Mouse (Mus musculus) limb, embryonic 14.5 days (tissue): ENCODE data around the gene Gmeb2. TPM values are rescaled to one million over a fixed set of nuclear protein-coding genes. Genes with fewer than 3 reads are reported as not detected.

ENCODE experiments used
- ATAC-seq: fragments of 200-750 bp; cut with Nextera tagmentation; 2 replicates; pipeline ENCODE4 v1.8.0; 2017; ENCODE audit warnings: low read depth, moderate number of reproducible peaks, moderate TSS enrichment; ENCODE audit not compliant: low FRiP score
- DNase-seq: peaks from one replicate; pipeline ENCODE4 v3.0.0-alpha.2; 2015; ENCODE audit warnings: low spot score
- H3K27ac ChIP-seq: fragments of 300-500 bp; sonication (generic); replicated peaks from 2 replicates; pipeline ENCODE4 v1.5.1; 2014; ENCODE audit warnings: low read depth, mild to moderate bottlenecking, low read length, moderate library complexity, mixed read lengths
- H3K27me3 ChIP-seq: fragments of 300-500 bp; sonication (generic); 2 replicates; pipeline ENCODE4 v1.6.1; 2014; ENCODE audit warnings: low read length, mixed read lengths; ENCODE audit not compliant: control insufficient read depth, insufficient read depth
- H3K36me3 ChIP-seq: fragments of 300-500 bp; sonication (generic); 2 replicates; pipeline ENCODE4 v1.6.1; 2014; ENCODE audit warnings: mild to moderate bottlenecking, low read length, moderate library complexity, mixed read lengths; ENCODE audit not compliant: control insufficient read depth, insufficient read depth
- H3K4me1 ChIP-seq: fragments of 300-500 bp; sonication (generic); 2 replicates; pipeline ENCODE4 v1.6.1; 2014; ENCODE audit warnings: antibody characterized with exemption, low read length, mixed read lengths; ENCODE audit not compliant: control insufficient read depth, insufficient read depth
- H3K4me2 ChIP-seq: fragments of 300-500 bp; sonication (generic); replicated peaks from 2 replicates; pipeline ENCODE4 v1.6.1; 2014; ENCODE audit warnings: low read depth, mild to moderate bottlenecking, low read length, moderate library complexity; ENCODE audit not compliant: severe bottlenecking
- H3K4me3 ChIP-seq: fragments of 300-500 bp; sonication (generic); replicated peaks from 2 replicates; pipeline ENCODE4 v1.5.1; 2014; ENCODE audit warnings: low read length
- H3K9ac ChIP-seq: fragments of 300-500 bp; sonication (generic); 2 replicates; pipeline ENCODE4 v1.6.1; 2014; ENCODE audit warnings: mild to moderate bottlenecking, low read depth, low read length, moderate library complexity; ENCODE audit not compliant: severe bottlenecking
- H3K9me3 ChIP-seq: fragments of 300-500 bp; sonication (generic); 2 replicates; pipeline ENCODE4 v1.6.1; 2016; ENCODE audit warnings: low read length; ENCODE audit not compliant: control insufficient read depth
- POLR2A ChIP-seq: fragments of 200-500 bp; IDR thresholded peaks from 2 replicates; pipeline ENCODE4 v1.8.0; 2012; ENCODE audit warnings: inconsistent platforms, mild to moderate bottlenecking, moderate library complexity, borderline replicate concordance; ENCODE audit not compliant: insufficient read depth, insufficient read length; ENCODE audit errors: extremely low read depth
- WGBS: fragments of 180-500 bp; shearing (Covaris S2); extraction: QIAGEN DNeasy Blood & Tissue Kit; methylation state at CpG from one replicate; pipeline ENCODE4 v1.1.7; 2014; 5-methylcytosine and 5-hydroxymethylcytosine counted together
- polyA plus RNA-seq, 2 experiments: library from polyadenylated mRNA; depleted of rRNA in 1 of 2; stranded (reverse) in 1 of 2; unstranded in 1 of 2; fragments of >200 nt; fragmentation: Nextera tagmentation in 1 of 2; extraction: Ambion mirVana in 1 of 2; gene quantifications; 2 replicates each; pipeline versions ENCODE4 v1.2.1 to v1.2.3; 2012 to 2014

Gene Gmeb2
- polyA plus RNA-seq, 2 experiments = 17.0 to 28.6 TPM

GRCm38 (mm10) chr2:181313006-181313343 is 25.1 kb upstream of the Gmeb2 start:
- Histone ChIP-seq H3K36me3 (no peaks in the 10 kb centered on the region), H3K4me1 (no peaks in the 10 kb centered on the region), H3K9me3 (no peaks in the 10 kb centered on the region), H3K4me3 (no peak overlapping the region), H3K27me3 (peaks cover 39% of the 10 kb centered on the region), H3K27ac (no peak overlapping the region), H3K4me2 (no peak overlapping the region), H3K9ac (no peak overlapping the region)
- no peak for TF ChIP-seq POLR2A
- ATAC-seq (no peak), DNase-seq (no peak)
- WGBS = 15% methylated on average over 5 of the region's 5 CpGs

DNA sequence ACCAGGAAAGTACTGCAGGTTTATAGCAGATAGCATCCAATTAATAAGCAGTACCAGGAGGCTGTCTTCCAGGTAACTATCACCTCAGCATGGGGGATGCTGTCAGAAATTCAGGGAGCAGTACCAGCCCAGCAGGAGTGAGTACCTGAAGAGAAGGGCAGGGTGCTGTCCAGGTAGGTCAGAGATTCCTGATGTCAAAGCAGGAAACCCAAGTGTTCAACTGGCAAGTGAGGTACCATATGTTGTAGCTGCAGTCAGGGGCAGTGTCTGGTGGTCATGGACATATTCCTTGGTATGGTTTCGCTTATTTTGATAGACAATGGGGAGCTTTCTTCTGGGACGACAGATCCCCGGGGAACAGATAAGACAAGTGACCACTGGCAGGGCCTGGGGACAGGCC is 24.6 kb upstream of the Gmeb2 start:
- ATAC-seq = no peak
- Histone ChIP-seq H3K27me3 (peaks cover 43% of the 10 kb centered on the region), H3K4me1 (no peaks in the 10 kb centered on the region), H3K4me2 (no peak overlapping the region), H3K27ac (no peak overlapping the region), H3K36me3 (no peaks in the 10 kb centered on the region), H3K9ac (no peak overlapping the region), H3K4me3 (no peak overlapping the region), H3K9me3 (no peaks in the 10 kb centered on the region)
- no peak for TF ChIP-seq POLR2A
- 80% methylated on average over 3 of the region's 3 CpGs for WGBS
- DNase-seq = no peak

DNA sequence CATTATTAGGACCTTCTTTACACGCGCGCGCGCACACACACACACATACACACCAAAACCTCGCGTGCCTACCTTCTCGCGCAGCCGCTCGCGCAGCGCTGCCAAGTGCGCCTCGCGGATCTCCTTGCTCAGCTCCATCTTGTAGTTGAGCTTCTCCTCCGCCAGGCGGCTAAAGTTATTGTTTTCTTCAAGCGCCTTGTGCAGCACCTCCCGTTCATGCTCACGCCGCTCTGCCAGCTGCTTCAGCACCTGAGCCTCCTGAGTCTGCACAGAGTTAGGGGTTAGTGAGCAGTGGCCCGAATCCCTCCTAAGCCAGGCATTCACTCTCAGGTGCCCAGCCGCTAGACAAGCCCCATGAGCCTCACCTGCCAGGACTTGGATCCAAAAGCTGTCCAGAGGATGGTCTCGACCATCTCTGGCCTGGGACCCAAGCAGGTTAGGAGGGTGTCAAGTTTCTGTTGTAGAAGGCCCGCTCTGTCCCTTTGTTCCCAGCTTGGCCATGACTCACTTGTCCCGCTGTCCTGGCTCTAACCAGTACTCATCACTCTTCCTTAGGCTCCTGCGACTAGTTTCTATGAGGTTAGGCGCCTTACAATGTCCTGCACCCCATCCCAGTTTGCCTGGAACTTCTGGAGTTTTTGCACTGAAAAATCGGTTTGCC is 19.4 kb upstream of the Gmeb2 start:
- no peak overlapping the region for H3K27ac ChIP-seq
- ATAC-seq (no peak), DNase-seq (peak; percentile 12)
- H3K9me3 ChIP-seq = no peaks in the 10 kb centered on the region
- 0 out of 2 replicates have a peak overlapping the region, but pooled peaks have one; percentile 13 for H3K4me2 ChIP-seq
- peaks cover 27% of the 10 kb centered on the region for H3K27me3 ChIP-seq
- TF ChIP-seq POLR2A = no peak
- no peak overlapping the region for H3K9ac ChIP-seq
- 9% methylated on average over 30 of the region's 30 CpGs for WGBS
- no peaks in the 10 kb centered on the region for H3K4me1 ChIP-seq
- no peak overlapping the region for H3K4me3 ChIP-seq
- H3K36me3 ChIP-seq = no peaks in the 10 kb centered on the region

DNA sequence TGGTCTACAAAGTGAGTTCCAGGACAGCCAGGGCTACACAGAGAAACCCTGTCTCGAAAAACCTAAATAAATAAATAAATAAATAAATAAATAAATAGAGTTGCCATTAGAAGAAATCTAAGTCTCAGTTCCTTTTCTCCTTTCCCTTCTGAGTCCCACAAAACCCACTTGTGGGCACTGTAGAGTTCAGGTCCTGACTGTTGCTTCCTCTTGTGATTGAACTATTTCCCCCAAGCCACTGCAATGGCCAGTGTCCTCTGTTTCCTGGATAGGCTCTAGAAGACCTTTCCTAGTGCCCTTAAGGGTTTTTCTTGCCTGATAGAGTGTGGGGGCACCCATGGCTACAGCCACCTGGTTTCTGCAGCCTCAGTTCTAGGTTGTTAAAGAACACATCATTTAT is 17.1 kb upstream of the Gmeb2 start:
- H3K9me3 ChIP-seq = no peaks in the 10 kb centered on the region
- H3K4me2 ChIP-seq = no peak overlapping the region
- H3K9ac ChIP-seq = no peak overlapping the region
- H3K27me3 ChIP-seq = peaks cover 23% of the 10 kb centered on the region
- TF ChIP-seq POLR2A = no peak
- no peaks in the 10 kb centered on the region for H3K4me1 ChIP-seq
- ATAC-seq (no peak), DNase-seq (no peak)
- no peak overlapping the region for H3K4me3 ChIP-seq
- H3K36me3 ChIP-seq = peaks cover 19% of the 10 kb centered on the region
- no peak overlapping the region for H3K27ac ChIP-seq
- WGBS = 95% methylated on average over 1 of the region's 1 CpGs

DNA sequence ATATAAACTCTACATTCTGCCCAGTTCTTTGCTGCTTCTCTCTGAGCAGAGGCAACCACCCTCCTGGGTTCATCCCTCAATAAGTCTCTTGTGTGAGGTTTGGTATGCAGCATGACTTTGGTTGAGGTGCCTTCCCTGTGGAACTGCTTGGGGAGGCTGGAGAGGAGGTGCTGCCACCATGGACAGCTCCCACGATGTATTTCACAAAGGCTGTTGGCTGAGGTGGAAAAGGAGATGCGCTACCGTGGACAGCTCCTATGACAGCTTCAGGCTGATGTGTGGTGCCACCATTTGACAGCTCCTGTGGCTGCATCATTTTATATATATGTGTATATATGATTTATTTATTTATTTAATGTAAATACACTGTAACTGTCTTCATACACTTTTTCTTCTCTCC is 14.2 kb upstream of the Gmeb2 start:
- no peak overlapping the region for H3K27ac ChIP-seq
- H3K4me2 ChIP-seq = no peak overlapping the region
- peaks cover 16% of the 10 kb centered on the region for H3K27me3 ChIP-seq
- H3K4me1 ChIP-seq = no peaks in the 10 kb centered on the region
- H3K36me3 ChIP-seq = peaks cover 19% of the 10 kb centered on the region
- DNase-seq = peak; percentile 73
- no peak for TF ChIP-seq POLR2A
- H3K4me3 ChIP-seq = no peak overlapping the region
- ATAC-seq = no peak
- H3K9me3 ChIP-seq = no peaks in the 10 kb centered on the region
- 25% methylated on average over 3 of the region's 3 CpGs for WGBS
- H3K9ac ChIP-seq = no peak overlapping the region

DNA sequence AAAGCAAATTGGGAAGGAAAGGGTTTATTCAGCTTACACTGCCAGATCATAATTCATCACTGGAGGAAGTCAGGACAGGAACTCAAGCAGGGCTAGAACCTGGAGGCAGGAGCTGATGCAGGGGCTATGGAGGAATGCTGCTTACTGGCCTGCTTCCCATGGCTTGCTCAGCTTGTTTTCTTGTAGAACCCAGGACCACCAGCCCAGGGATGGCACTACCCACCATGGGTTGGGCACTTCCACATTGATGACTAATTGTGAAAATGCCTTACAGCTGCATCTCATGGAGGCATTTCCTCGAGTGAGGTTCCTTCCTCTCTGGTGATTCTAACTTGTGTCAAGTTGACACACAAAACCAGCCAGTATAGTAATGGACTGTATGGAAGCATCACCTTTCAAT is 3.1 kb upstream of the Gmeb2 start:
- Histone ChIP-seq H3K4me1 (peaks cover 12% of the 10 kb centered on the region; the same call in 1 of the 2 replicates), H3K4me2 (no peak overlapping the region), H3K9me3 (no peaks in the 10 kb centered on the region), H3K36me3 (0 out of 2 replicates have a peak, but pooled peaks cover 2% of the 10 kb centered on the region), H3K27me3 (no peaks in the 10 kb centered on the region), H3K27ac (no peak overlapping the region), H3K4me3 (no peak overlapping the region), H3K9ac (no peak overlapping the region)
- DNase-seq (no peak), ATAC-seq (no peak)
- WGBS = 86% methylated on average over 1 of the region's 1 CpGs
- no peak for TF ChIP-seq POLR2A
